Mouse (Mus musculus) C2C12 (cell line): ENCODE measurements around the gene Rbak. TPM values are rescaled to one million over a fixed set of nuclear protein-coding genes. Genes with fewer than 3 reads are reported as not detected.
A peak's percentile ranks its signal among the peaks of the same experiment; 100 is the strongest.

Experiments
- H3K27me3 ChIP-seq: one replicate; pipeline ENCODE4 v1.6.1; 2011; ENCODE audit not compliant: control insufficient read depth, insufficient read depth, insufficient read length
- H3K36me3 ChIP-seq: one replicate; pipeline ENCODE4 v1.6.1; 2011; ENCODE audit not compliant: control insufficient read depth, insufficient read depth
- H3K4me3 ChIP-seq: one replicate; pipeline ENCODE4 v1.5.1; 2011; ENCODE audit warnings: mild to moderate bottlenecking, control low read depth; ENCODE audit not compliant: poor library complexity, insufficient read depth, severe bottlenecking
- H3K79me2 ChIP-seq: one replicate; pipeline ENCODE4 v1.6.1; 2011; ENCODE audit not compliant: control insufficient read depth, insufficient read depth
- H3K79me3 ChIP-seq: one replicate; pipeline ENCODE4 v1.6.1; 2011; ENCODE audit warnings: low read depth, control low read depth
- H3ac ChIP-seq: one replicate; pipeline ENCODE3; 2011; ENCODE audit warnings: low read depth; ENCODE audit not compliant: control insufficient read depth, insufficient read length
- CEBPB ChIP-seq: IDR thresholded peaks from one replicate; pipeline ENCODE4 v1.6.1; 2011; ENCODE audit warnings: low read depth, mild to moderate bottlenecking, control low read depth, moderate library complexity
- CTCF ChIP-seq: IDR thresholded peaks from one replicate; pipeline ENCODE4 v1.5.1; 2011; ENCODE audit not compliant: control insufficient read depth, insufficient read depth, insufficient read length
- FOSL1 ChIP-seq: IDR thresholded peaks from one replicate; pipeline ENCODE4 v1.8.0; 2011; ENCODE audit warnings: mild to moderate bottlenecking, low read length; ENCODE audit not compliant: poor library complexity, insufficient read depth, severe bottlenecking
- MAX ChIP-seq: IDR thresholded peaks from one replicate; pipeline ENCODE4 v1.6.1; 2011; ENCODE audit warnings: mild to moderate bottlenecking, control low read depth
- MYOD1 ChIP-seq: IDR thresholded peaks from one replicate; pipeline ENCODE4 v1.6.1; 2011; ENCODE audit warnings: low read depth; ENCODE audit not compliant: control insufficient read depth, insufficient read length
- MYOG ChIP-seq: IDR thresholded peaks from one replicate; pipeline ENCODE4 v1.6.1; 2011; ENCODE audit not compliant: control insufficient read depth, insufficient read length; ENCODE audit errors: extremely low read depth
- USF1 ChIP-seq: IDR thresholded peaks from one replicate; pipeline ENCODE4 v1.6.1; 2011; ENCODE audit warnings: low read depth, mild to moderate bottlenecking, control low read depth, moderate library complexity
- polyA plus RNA-seq: library from polyadenylated mRNA; unstranded; fragments of >200 nt; fragmentation: generic; extraction: Trizol; gene quantifications from one replicate; pipeline ENCODE4 v1.2.1, GENCODE M21; 2012; ENCODE audit warnings: missing spikeins

Gene Rbak
- polyA plus RNA-seq, 1 experiment, result 2.8 TPM

DNA sequence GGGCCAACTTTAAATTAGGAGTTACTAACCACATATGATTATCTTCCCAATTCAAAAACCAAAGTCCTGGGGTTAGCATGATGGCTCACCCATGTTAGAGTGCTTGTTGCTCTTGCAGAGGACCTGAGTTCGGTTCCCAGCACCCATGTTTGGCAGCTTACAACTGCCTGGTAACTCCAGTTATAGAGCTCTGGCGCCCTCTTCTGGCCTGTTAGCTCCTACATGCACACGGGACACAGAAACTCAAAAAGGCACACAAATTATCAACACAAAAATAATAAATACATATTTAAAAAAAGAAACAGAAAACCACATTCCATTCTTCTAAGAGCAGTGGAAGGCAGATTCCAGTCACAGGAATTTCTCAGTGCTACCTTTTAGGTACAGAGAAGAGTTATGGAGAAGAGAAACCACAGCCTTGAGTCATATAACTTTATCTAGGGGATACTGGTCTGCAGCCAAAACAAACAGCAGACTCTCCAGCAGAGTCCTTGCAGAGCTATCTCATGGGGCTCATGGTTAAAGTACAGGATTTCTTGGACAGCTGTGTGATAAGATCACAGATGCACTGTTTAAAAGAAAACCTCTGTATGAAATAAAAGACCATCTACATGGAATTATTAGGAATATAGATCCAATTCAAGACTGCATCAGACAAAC is 2.9 kb downstream of the Rbak start:
- TF ChIP-seq FOSL1 (no peak), CTCF (no peak), MYOD1 (peak; percentile 19), MYOG (no peak), MAX (no peak), USF1 (no peak), CEBPB (no peak)
- Histone ChIP-seq H3K27me3 (no peaks in the 10 kb centered on the region), H3K4me3 (no peak overlapping the region), H3K36me3 (peaks cover 47% of the 10 kb centered on the region), H3ac (no peak overlapping the region), H3K79me2 (no peaks in the 10 kb centered on the region), H3K79me3 (peaks cover 4% of the 10 kb centered on the region)

DNA sequence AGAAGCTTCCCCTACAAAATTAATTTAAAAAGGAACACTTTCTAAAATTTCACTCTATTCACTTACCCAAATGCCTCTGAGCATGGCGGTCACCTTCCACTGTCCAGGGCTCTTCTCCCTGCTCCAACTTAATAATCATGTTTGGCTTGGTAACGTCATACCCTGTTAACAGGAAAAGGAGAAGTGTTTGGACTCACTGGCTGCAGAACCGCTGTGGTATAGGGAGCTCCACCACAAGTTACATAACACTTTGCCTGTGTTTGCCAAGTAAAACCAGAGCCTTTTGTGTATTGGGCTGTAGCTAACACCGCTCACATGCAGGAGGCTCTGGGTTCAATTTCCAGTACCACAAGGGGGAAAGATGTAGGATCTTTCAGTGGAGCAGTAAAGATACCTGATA is 4.6 kb downstream of the Rbak start:
- peaks cover 60% of the 10 kb centered on the region for H3K36me3 ChIP-seq
- H3K27me3 ChIP-seq, result no peaks in the 10 kb centered on the region
- no peak overlapping the region for H3ac ChIP-seq
- H3K79me3 ChIP-seq, result peaks cover 4% of the 10 kb centered on the region
- no peaks in the 10 kb centered on the region for H3K79me2 ChIP-seq
- TF ChIP-seq MYOG (no peak), CEBPB (no peak), MAX (no peak), USF1 (no peak), FOSL1 (no peak), MYOD1 (no peak), CTCF (no peak)
- H3K4me3 ChIP-seq, result no peak overlapping the region

DNA sequence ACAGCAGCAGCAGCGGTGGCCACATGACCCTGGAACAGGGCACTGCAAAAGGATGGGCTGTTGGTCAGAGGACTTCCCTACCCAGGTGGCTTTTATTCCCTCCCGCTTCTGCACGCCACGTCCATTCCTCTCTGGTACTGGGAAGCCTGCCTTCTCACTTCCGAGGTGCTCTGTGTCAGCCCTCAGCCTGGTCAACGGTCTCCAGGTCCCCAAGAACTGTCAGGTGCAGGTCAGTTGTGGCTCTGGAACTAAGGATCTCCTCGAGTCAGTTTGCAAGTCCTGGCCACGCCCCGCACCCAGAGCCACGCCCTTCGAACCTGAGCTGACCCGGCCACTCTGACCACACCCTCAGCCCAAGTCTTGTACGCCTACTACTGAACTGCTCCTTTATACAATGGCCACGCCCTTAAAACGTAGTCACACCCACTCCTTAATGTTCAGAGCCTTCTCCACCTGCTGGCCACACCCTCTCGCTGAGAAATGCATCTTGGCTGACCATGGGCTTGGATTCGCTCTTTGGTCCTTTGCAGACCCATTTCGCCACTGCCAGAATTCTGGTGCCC is 15.0 kb downstream of the Rbak start:
- no peak overlapping the region for H3K4me3 ChIP-seq
- no peaks in the 10 kb centered on the region for H3K79me3 ChIP-seq
- TF ChIP-seq FOSL1, result no peak
- no peak for TF ChIP-seq CEBPB
- no peak for TF ChIP-seq MYOD1
- TF ChIP-seq USF1, result no peak
- TF ChIP-seq CTCF, result no peak
- no peak for TF ChIP-seq MYOG

DNA sequence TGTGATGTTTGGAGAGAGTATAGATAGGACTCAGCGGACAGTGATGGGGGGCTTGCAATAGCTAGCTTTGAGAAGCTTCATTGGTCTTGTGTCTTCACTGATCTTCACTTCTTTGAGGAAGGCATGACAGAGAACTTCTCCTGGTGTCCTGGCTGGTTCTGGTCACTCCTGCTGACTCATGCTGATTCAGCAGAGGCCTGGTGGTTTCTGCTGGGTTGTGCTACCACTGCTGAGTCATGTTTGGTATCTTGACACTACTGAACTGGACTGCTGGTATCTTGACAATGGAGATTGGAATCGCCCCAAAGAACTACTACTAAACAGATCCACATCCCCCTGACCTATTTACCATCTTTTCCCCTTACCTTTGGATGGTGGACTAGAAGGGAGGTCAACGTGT is 25.0 kb downstream of the Rbak start:
- Histone ChIP-seq H3K79me2 (no peaks in the 10 kb centered on the region), H3K36me3 (no peaks in the 10 kb centered on the region), H3K79me3 (no peaks in the 10 kb centered on the region), H3ac (no peak overlapping the region), H3K27me3 (peaks cover 10% of the 10 kb centered on the region), H3K4me3 (no peak overlapping the region)
- TF ChIP-seq USF1 (no peak), MAX (no peak), MYOD1 (no peak), FOSL1 (no peak), MYOG (no peak), CTCF (no peak), CEBPB (no peak)

More for the DNA sequence above, 15.0 kb downstream of the Rbak start:
- no peaks in the 10 kb centered on the region for H3K79me2 ChIP-seq
- H3K27me3 ChIP-seq, result no peaks in the 10 kb centered on the region
- no peaks in the 10 kb centered on the region for H3K36me3 ChIP-seq
- H3ac ChIP-seq, result no peak overlapping the region

- Histone ChIP-seq H3K36me3 (no peaks in the 10 kb centered on the region), H3K79me2 (no peaks in the 10 kb centered on the region), H3K4me3 (no peak overlapping the region), H3ac (no peak overlapping the region), H3K79me3 (no peaks in the 10 kb centered on the region), H3K27me3 (peaks cover 10% of the 10 kb centered on the region)
- TF ChIP-seq FOSL1 (no peak), CTCF (no peak), MAX (no peak), USF1 (no peak), MYOD1 (no peak), CEBPB (no peak), MYOG (no peak)
Observed at GRCm38 (mm10) chr5:143153756-143154155, 26.8 kb downstream of the Rbak start.
